Mouse (Mus musculus) lung, adult 2 months (tissue): ENCODE measurements around the gene Dnah9.

Experiments used
- CTCF ChIP-seq: fragments of 200-500 bp; IDR thresholded peaks from 2 replicates; pipeline ENCODE4 v1.5.1; 2011; ENCODE audit warnings: mild to moderate bottlenecking, low read length, control low read depth; ENCODE audit not compliant: insufficient read depth
- POLR2A ChIP-seq: fragments of 200-500 bp; IDR thresholded peaks from 2 replicates; pipeline ENCODE4 v1.6.1; 2011; ENCODE audit warnings: low read depth, mild to moderate bottlenecking, control low read depth, low read length, borderline replicate concordance; ENCODE audit errors: extremely low read depth

DNA sequence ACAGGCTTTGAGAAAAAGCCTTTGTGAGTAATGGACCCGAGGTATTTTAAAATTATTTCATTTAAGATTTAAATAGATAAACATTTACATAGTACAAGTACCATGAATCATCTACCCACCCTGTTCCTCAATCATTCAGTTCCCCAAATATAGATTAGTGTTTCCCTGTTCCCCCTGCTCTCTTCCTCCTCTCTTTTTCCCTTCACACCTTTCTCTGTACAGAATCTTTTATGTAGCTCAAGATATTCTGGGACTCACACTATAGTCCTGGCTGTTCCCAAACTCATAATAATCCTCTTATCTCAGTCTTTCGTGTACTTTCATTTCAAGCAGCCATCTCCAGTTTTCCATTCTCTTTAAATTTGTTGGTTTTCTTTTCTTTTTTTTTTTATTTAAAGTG is 4.3 kb downstream of the Dnah9 start:
- TF ChIP-seq CTCF (no peak), POLR2A (no peak)
